Mouse (Mus musculus): ENCODE results near the gene Cxcl17. TPM values are rescaled to one million over a fixed set of nuclear protein-coding genes. Genes with fewer than 3 reads are reported as not detected.

Cxcl17 gene
- polyA plus RNA-seq, 1 experiment from 2014 or later = 38.1 TPM

DNA sequence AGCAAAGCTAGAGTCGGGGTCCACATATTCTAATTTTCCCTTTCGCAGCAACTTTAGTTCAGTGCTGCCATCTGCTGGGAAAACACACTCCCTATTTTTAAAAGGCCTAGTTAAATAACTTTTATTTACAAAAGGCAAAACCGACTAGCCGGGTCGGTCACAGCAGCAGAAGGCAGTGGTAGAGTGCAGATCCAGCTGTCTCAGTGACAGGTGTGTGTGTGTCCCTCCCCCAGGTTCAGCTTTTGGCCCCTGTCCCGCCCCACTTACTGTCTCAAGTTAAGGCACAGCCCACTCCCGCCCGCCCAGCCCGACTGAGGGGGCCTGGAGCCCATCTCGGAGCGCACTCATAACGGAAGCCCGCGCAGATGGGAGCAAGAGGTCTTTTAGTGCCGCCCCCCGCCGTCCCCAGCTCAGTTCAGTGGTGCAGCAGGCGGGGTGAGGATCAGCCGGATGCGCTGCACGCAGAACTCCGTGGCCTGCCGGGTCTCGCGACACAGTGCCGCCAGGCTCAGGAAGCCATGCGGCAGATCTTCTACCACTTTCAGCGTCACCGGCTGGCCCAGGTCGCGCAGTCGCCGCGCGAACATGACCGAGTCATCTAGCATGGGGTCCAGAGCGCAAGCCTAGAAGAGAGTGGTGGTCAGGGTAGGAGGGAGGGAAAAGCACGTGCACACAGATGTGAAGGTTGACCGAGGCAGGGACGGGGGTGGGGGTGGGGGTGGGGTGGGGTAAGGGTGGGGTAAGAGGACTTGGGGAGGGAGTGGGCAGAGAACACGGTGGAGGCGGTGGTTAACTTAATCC lies 32.9 kb downstream of the Cxcl17 start:
- ATAC-seq (peak; percentile 55), DNase-seq (ENCODE audit: low spot score) (peak; percentile 88)
- H3K36me3 ChIP-seq (ENCODE audit: insufficient read depth, low read length) = peaks cover 9% of the 10 kb centered on the region; the same call in 1 of the 2 replicates
- TF ChIP-seq CTCF (IDR thresholded peaks at IDR 0.05) (peak; percentile 70), EP300 (IDR thresholded peaks at IDR 0.05) (no peak)
- peak overlapping the region; percentile 58; the same call in 1 of the 2 replicates for H3K27ac ChIP-seq (ENCODE audit: low read length)
- WGBS = 4% methylated on average over 35 of the region's 42 CpGs
- H3K27me3 ChIP-seq (replicated peaks; ENCODE audit: insufficient read depth, low read length) = no peaks in the 10 kb centered on the region
- peak overlapping the region; percentile 61 for H3K4me2 ChIP-seq (replicated peaks; ENCODE audit: low read depth, low read length)
- no peaks in the 10 kb centered on the region for H3K9me3 ChIP-seq (ENCODE audit: low read length)
- peak overlapping the region; percentile 16; the same call in 1 of the 2 replicates for H3K9ac ChIP-seq (replicated peaks; ENCODE audit: low read depth)
- H3K4me1 ChIP-seq (ENCODE audit: insufficient read depth, low read depth, low read length) = peaks cover 3% of the 10 kb centered on the region; the same call in 1 of the 2 replicates
- H3K4me3 ChIP-seq (ENCODE audit: low read depth, low read length) = peak overlapping the region; percentile 20; the same call in 1 of the 2 replicates

DNA sequence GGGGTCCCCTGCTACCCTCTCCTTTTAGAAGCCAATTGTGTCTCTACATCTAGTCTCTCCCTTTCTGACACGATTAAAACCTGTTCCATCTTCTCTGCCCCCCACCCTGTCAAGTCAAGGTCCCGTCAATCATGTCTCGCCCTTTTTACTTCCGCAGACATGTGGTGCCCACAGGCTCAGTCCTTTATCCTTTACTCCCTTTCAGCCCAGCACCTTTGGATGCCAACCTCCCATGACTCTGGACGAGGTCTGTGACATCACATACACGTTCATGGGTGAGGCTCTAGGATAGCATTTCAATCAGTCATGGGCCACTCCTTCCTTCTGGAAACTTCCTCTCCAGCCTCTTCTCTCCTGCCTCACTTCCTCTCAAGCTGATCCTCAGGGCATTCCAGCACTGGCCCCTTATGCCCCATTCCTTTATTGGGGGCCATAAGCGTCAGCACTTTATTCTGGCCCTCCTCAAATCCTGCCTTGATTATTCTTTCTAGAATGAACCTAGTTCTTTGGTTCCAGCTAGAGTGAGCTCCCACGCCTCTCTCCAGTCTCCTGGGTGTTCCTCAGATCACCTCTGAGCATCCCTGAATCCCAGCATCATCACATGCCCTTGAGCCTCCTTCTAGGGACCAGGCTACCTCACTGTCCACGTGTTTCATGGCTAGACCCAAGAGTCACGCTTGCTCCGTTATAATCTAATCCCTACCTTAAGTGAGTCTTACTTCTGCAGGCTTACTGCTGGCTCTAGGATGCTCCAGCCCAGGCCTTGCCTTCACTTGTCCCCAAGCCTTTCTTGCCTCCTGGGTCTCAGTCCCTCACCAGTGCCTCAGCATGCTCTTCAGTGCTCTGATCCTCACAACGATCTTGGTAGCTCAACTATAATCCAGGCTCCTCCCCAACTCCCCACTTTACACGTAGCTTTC lies 34.2 kb downstream of the Cxcl17 start:
- DNase-seq (ENCODE audit: low spot score) (no peak), ATAC-seq (no peak)
- 0 out of 2 replicates have a peak, but pooled peaks cover 6% of the 10 kb centered on the region for H3K36me3 ChIP-seq (ENCODE audit: insufficient read depth, low read length)
- WGBS = 76% methylated on average over 13 of the region's 13 CpGs
- peaks cover 3% of the 10 kb centered on the region; the same call in 1 of the 2 replicates for H3K4me1 ChIP-seq (ENCODE audit: insufficient read depth, low read depth, low read length)
- no peak overlapping the region for H3K4me2 ChIP-seq (replicated peaks; ENCODE audit: low read depth, low read length)
- H3K4me3 ChIP-seq (ENCODE audit: low read depth, low read length) = no peak overlapping the region
- no peak overlapping the region for H3K9ac ChIP-seq (replicated peaks; ENCODE audit: low read depth)
- no peaks in the 10 kb centered on the region for H3K9me3 ChIP-seq (ENCODE audit: low read length)
- H3K27me3 ChIP-seq (replicated peaks; ENCODE audit: insufficient read depth, low read length) = no peaks in the 10 kb centered on the region
- no peak overlapping the region for H3K27ac ChIP-seq (ENCODE audit: low read length)
- TF ChIP-seq CTCF (IDR thresholded peaks at IDR 0.05) (no peak), EP300 (IDR thresholded peaks at IDR 0.05) (no peak)

DNA sequence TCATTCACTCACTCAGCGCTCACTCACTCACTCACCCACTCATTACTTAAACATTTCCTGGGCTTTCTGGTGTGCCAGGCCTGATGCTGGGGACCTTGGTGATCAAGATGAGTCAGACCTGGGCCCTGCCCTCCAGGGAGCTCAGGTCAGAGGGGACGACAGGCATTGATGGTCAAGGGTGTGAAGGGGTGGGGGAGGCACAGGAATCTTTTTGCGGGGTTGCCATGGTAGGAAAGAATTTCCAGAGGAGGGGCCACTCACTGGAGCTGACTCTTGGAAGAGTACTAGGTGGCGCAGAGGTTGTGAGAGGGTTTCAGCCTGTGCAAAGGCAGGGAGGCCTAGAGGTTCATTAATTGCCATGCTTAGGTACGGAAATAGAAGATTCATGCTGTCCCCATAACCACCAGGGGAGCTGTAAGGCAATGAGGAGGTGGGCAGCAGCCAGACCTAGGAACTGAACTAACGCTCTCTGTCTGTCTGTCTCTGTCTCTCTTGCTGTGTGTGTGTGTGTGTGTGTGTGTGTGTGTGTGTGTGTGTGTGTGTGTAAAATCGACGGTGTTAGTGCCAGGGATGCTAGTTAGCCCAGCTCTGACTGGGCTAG lies 35.5 kb downstream of the Cxcl17 start:
- Histone ChIP-seq H3K27me3 (replicated peaks; ENCODE audit: insufficient read depth, low read length) (no peaks in the 10 kb centered on the region), H3K4me1 (ENCODE audit: insufficient read depth, low read depth, low read length) (peaks cover 3% of the 10 kb centered on the region; the same call in 1 of the 2 replicates), H3K9ac (replicated peaks; ENCODE audit: low read depth) (no peak overlapping the region), H3K36me3 (ENCODE audit: insufficient read depth, low read length) (0 out of 2 replicates have a peak, but pooled peaks cover 6% of the 10 kb centered on the region), H3K4me2 (replicated peaks; ENCODE audit: low read depth, low read length) (peak overlapping the region; percentile 48), H3K4me3 (ENCODE audit: low read depth, low read length) (0 out of 2 replicates have a peak overlapping the region, but pooled peaks have one; percentile 16), H3K9me3 (ENCODE audit: low read length) (no peaks in the 10 kb centered on the region), H3K27ac (ENCODE audit: low read length) (peak overlapping the region; percentile 54; the same call in 1 of the 2 replicates)
- 34% methylated on average over 8 of the region's 8 CpGs for WGBS
- no peak for TF ChIP-seq EP300 (IDR thresholded peaks at IDR 0.05)
- TF ChIP-seq CTCF (IDR thresholded peaks at IDR 0.05) = peak; percentile 56
- ATAC-seq (peak; percentile 25), DNase-seq (ENCODE audit: low spot score) (peak; percentile 66)

GRCm38 (mm10) chr7:25376556-25376955 lies 36.1 kb downstream of the Cxcl17 start:
- Histone ChIP-seq H3K27me3 (replicated peaks; ENCODE audit: insufficient read depth, low read length) (no peaks in the 10 kb centered on the region), H3K27ac (ENCODE audit: low read length) (peak overlapping the region; percentile 54; the same call in 1 of the 2 replicates), H3K4me3 (ENCODE audit: low read depth, low read length) (peak overlapping the region; percentile 16; the same call in 1 of the 2 replicates), H3K4me2 (replicated peaks; ENCODE audit: low read depth, low read length) (peak overlapping the region; percentile 48), H3K9ac (replicated peaks; ENCODE audit: low read depth) (no peak overlapping the region), H3K36me3 (ENCODE audit: insufficient read depth, low read length) (0 out of 2 replicates have a peak, but pooled peaks cover 6% of the 10 kb centered on the region), H3K9me3 (ENCODE audit: low read length) (no peaks in the 10 kb centered on the region), H3K4me1 (ENCODE audit: insufficient read depth, low read depth, low read length) (peaks cover 3% of the 10 kb centered on the region; the same call in 1 of the 2 replicates)
- TF ChIP-seq EP300 (IDR thresholded peaks at IDR 0.05) = no peak
- no peak for TF ChIP-seq CTCF (IDR thresholded peaks at IDR 0.05)
- 6% methylated on average over 17 of the region's 17 CpGs for WGBS
- DNase-seq (ENCODE audit: low spot score) (peak; percentile 90), ATAC-seq (peak; percentile 79)

DNA sequence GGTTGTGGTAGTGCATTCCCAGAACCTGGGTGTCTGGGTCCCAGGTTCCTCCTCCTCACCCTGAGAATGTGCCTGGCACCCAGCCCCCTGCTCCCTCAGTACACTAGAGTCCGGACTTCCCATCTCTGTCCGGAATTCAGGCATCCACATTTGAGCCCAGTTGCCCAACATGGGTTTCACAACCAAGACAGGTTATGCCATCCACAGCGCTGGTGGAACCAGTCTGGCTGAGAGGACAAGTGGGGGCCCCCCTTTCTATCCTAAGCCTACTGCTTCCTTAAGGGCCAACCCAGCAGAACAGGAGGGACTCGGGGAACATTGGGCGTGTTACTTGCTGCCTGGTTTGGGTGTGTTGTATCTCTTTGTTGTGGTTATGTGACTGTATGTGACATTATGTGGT lies 40.2 kb downstream of the Cxcl17 start:
- 57% methylated on average over 5 of the region's 5 CpGs for WGBS
- H3K27ac ChIP-seq (ENCODE audit: low read length) = no peak overlapping the region
- peaks cover 23% of the 10 kb centered on the region; the same call in 1 of the 2 replicates for H3K27me3 ChIP-seq (replicated peaks; ENCODE audit: insufficient read depth, low read length)

More for the DNA sequence above, 40.2 kb downstream of the Cxcl17 start:
- Histone ChIP-seq H3K4me2 (replicated peaks; ENCODE audit: low read depth, low read length) (no peak overlapping the region), H3K4me3 (ENCODE audit: low read depth, low read length) (no peak overlapping the region), H3K4me1 (ENCODE audit: insufficient read depth, low read depth, low read length) (0 out of 2 replicates have a peak, but pooled peaks cover 3% of the 10 kb centered on the region), H3K36me3 (ENCODE audit: insufficient read depth, low read length) (no peaks in the 10 kb centered on the region), H3K9me3 (ENCODE audit: low read length) (no peaks in the 10 kb centered on the region), H3K9ac (replicated peaks; ENCODE audit: low read depth) (no peak overlapping the region)
- peak; percentile 69 for DNase-seq (ENCODE audit: low spot score)
- TF ChIP-seq EP300 (IDR thresholded peaks at IDR 0.05) (peak; percentile 47; the same call in 1 of the 2 replicates), CTCF (IDR thresholded peaks at IDR 0.05) (no peak)
- ATAC-seq = peak; percentile 59

Data from lung, postnatal 0 days (tissue).